Mouse (Mus musculus): ENCODE measurements around the gene Daam1. TPM values are rescaled to one million over a fixed set of nuclear protein-coding genes. Genes with fewer than 3 reads are reported as not detected.

The Daam1 gene
- polyA plus RNA-seq, 1 experiment from 2014 or later = 3.8 TPM

DNA sequence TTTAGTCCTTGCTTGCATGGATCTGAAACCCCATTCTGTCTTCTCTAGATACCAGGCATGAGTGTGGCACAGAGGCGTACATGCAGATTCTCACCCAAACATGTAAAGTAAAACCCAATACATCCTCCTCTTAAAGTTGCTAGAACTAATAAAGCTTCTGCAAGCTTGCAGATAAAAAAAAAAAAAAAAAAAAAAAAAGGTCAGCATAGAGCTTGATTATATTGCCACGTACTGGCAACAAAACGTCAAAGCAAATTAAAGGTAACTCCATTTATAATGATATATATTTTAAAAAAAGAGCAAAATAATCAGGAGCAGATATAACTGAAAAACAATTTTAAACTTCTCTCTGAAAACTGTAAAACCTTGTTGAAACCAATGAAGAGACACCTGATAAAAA lies 210.4 kb downstream of the Daam1 start:
- no peak for DNase-seq (ENCODE audit: low spot score)

Other genes with a start within 250 kb of the Daam1 start
- 0.04 and 0.08 TPM in 2 replicates for gene Gpr135, start 240.0 kb downstream of the Daam1 start, polyA plus RNA-seq (2015; fragmentation: Nextera tagmentation; extraction: Ambion mirVana)